Mouse (Mus musculus) frontal cortex, postnatal 10 days (tissue): ENCODE data around the gene Nfe2l2.
A peak's percentile ranks its signal among the peaks of the same experiment; 100 is the strongest.

ENCODE experiments used
- DNase-seq, 2 experiments: peaks; one replicate each; pipeline ENCODE4 v3.0.0; 2022; ENCODE audit warnings: low spot score in 2 of 2, mixed read lengths in 1 of 2

The Nfe2l2 gene

DNA sequence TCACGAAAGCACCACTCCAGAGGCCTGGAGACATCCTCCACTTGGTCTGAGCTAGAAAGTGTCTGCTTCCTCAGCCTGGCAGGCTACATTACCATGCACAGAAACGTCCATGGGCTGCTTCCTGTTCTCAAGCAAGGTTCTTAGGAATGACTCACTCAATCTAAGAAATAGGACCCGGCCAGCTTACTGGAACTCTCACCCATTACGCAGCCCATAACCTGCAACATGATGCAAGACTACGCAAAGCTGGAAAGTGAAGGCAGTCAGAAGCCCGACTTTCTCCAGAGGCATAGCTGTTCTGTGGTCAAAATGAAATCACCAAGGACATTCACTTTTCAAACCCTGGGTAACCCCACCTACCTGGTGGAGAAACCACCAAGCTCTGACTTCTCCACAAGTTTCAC lies 19.0 kb downstream of the Nfe2l2 start:
- no peak for DNase-seq

DNA sequence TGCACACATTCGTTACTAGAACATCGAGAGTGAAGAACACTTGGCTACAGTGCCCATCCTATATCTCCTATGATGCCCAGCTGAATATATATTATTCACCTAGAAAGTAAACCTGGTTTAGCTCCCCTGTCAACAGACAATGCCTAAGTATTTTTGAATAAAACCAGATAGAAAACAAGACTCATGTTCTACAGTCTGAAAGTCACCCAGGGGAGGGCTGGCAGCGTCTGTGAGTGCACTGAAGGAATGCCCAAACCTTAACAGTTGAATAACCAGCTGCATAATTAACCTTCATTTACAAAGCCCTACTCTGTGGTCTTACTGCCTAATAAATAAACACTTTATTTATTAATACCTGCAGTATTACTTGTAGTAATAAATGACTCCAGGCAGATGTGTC lies 19.9 kb downstream of the Nfe2l2 start:
- DNase-seq: no peak

DNA sequence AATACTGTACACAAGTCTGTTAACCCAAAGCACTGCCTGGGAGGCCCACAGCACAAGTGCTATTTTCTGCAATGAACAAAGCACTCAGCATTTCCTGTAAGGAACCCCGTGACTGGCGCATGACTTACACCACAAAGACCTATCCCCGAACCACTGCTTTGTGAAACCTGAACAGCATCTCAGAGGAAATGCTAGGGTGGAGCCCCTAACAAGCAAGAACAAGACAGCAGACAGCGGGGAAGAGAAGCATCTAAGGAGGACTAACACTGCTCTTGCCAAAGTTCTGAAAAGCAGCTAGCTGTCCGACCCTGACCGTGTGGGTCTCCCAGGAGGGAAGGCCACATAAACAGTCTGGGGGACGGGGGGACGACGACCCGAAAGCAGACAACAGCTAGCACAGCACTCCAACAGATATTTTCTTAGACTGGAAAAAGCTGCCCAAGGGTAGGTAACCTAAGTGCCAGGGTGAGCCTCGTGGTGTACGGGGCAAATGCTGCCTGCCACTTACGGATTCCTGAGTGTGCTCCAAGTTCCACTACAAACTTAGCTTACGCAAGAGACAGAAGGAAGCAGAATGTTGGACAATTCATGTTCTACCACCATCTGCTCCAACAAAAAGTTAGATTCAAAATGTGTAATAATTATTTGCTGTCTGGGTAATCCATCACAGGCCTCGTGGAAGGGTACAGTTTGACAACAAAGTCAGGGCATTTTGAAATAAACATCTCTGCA lies 21.3 kb downstream of the Nfe2l2 start:
- DNase-seq: peak in 1 of 2 experiments; percentile 24

DNA sequence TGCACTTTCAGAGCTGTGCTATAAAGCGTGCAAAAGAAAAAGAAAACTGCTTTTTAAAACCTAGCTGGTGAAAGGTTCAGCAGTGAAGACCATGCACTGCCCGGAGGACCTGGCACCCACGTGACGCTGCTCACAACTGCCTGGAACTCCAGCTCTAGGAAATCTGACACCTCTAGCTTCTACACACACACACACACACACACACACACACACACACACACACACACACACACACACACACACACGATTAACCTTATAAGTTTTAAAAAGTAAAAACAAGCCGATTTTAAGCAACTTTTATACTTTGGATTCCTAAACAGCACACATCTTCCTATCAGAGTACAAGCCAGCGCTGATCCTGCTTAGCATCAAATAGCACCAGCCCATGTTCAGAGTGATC lies 23.0 kb downstream of the Nfe2l2 start:
- no peak for DNase-seq

DNA sequence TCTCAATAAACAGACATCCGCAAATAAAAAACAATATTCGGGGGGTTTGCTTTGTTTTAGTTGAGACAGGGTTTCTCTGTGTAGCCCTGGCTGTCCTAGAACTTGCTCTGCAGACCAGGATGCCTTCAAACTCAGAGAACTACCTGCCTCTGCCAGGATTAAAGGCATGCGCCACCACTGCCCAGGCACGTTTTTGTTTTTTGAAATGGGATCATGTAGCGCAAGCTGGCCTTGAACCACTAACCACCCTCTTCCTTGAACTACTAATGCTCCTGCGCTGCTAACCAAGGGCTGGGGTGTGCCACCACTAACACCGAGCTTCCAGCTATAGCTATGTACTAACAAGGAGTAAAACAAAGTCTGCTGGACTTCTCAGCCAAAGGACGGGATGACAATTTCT lies 24.5 kb downstream of the Nfe2l2 start:
- DNase-seq: no peak

DNA sequence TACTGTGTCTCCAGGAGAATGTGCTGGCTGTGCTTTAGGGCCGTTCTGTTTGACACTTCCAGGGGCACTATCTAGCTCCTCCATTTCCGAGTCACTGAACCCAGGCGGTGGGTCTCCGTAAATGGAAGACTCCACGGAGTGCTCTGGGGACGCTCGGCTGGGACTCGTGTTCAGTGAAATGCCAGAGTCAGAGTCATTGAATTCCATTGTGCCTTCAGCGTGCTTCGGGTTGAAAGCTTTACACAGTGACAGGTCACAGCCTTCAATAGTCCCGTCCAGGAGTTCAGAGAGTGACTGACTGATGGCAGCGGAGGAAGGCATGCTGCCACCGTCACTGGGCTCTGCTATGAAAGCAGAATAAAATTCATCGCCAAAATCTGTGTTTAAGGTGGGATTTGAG lies 27.9 kb downstream of the Nfe2l2 start:
- DNase-seq: no peak

DNA sequence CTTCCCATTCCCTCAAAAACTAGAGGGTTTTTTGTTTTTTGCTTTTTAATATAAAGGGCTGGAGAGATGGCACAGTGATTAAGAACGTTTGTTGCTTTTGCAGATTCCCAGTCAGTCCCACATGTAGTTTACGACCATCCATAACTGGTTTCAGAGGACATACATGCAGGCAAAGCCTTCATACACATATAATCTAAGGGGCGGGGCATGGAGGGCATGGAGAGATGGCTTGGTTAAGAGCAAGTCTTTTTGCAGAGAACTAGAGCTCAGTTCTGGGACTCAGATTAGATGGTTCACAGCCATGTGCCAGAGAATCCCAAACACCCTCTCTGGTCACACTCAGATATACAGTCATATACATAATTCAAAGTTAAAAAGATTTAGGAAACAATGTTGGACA lies 31.9 kb downstream of the Nfe2l2 start:
- DNase-seq: no peak

DNA sequence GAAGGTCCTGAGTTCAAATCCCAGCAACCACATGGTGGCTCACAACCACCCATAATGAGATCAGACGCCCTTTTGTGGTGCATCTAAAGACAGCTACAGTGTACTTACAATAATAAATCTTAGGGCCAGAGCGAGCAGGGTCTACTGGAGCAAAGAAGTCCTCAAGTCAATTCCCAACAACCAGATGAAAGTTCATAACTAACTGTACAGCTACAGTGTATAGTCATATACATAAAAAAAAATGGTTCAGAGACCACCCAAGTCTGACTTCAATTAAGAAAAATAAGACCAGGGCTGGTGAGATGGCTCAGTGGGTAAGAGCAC lies 33.1 kb downstream of the Nfe2l2 start:
- DNase-seq: no peak

DNA sequence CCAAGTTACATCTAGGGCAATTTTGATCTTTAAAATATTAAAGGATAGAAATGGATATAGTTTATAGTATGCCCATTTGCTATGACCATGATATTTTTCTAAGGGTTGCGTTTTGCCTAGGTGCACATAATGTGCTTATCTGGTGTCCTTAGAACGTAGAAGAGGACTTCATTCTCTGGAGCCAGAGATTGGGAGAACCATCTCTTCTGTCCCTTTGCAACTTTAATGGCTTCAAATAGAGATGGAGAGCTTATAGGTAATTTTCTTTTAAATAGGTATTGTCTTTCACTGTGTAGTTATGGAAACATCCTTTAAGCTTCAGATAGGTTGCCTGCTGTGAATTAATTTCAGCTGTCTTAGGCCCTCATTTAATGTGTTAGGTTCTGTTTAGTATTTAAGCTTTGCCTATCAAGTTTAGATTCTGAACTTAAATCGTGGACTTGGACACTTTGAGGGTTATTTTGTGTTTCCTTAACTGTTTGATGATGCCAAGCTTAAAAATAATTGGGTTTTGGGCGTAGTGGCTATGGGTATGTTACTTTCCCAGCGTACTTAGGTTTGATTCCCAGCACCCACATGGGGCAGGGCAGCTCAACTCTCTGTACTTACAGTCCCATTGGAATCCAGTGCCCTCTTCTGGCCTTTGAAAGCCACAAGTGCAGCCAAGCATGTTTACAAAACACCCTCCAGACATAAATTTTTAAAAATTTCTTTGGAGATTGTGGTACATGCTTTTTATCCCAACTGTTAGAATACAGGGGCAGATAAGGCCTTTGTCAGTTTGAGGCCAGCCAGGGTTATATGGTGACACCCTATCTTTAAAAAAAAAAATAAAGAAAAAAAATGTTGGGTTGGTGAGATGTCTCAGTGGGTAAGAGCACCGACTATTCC lies 33.8 kb downstream of the Nfe2l2 start:
- no peak for DNase-seq

DNA sequence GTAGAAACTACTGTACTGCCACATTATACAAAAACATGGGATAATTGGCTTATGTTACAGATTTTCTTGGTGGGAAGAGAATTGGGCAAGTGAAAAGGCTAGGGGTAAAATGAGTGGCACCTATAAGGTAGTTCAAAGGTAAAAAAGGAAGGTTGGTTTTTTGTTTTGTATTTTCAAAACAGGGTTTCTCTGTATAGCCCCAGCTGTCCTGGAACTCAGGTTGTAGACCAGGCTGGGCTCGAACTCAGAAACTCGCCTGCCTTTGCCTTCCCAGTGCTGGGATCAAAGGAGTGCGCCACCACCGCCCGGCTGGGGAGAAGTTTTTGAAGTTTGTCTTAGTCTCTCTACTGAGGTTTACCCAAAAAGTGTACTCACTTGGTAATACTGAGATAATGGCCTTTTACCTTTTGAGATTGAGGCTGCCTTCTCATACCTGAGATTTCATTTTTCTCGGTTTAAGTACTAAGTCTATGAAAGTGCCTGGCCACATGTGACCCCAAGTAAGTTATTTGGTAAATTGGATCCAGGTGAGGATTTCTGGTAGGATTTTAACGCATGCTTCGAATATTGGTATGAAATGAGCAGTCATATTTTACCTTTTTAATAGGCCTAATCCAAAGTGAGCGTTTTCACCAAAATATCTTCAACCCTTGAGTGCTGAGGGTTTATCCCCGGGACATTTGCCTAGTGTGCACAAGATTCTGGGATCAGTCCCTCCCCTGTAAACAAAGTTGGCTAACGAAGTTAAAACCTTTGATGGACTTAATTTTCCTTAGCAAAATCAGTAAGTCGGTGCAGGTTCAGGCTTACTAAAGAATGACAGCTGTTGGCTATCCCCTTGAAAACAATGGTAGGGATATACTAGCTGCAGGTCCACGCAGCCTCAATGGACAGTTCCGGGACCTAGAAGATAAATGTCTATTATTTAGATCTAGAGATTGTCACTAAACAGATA lies 34.7 kb downstream of the Nfe2l2 start:
- DNase-seq: no peak

DNA sequence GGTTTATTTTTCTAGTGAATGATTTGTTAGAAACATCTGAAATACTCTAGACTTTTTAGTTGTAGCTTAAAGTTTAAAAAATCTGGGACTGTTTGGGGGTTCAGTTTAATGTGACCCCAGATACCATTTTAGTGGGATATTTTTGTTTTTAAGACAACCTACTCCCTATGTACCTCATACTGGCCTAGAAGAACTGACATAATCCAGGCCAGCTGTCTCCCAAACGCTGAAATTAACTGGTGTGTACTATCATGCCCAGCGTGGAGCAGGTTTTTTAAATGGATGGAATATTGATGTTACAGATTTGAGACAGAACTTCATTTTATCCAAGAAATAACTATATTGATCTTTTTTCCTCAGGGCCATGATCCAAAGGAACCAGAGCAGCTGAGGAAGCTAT lies 43.3 kb downstream of the Nfe2l2 start:
- no peak for DNase-seq

DNA sequence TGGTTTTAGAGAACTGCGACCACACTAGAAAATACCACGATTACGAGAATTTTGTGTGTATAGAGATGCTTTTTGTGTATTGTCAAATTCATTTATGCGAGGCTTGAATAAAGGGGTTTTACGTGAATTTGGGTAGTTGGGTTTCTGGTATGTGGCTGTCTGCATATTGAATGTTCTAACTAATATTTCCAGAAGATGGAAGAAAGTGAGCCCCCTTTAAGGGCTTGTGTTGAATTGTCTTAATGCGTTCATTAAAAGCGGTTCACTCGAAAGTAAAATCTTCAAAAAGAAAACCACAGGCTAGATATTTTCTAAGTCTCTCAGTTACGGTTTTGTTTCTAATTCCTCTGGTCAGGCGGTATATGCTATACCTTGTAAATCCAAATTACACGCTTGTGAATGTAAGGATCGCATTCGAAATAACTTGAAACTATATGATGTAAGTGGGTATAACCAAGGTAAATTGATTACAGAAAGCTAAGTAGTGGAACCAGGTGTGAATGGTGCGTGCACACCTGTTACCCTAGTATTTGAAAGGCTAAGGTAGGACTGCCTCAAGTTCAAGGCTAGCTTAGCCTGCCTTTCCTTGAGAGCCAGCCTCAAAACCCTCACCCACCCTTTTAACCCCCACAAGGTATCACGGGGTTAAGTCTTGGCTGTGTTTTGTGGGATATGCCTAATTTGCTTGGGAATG lies 44.0 kb downstream of the Nfe2l2 start:
- no peak for DNase-seq

DNA sequence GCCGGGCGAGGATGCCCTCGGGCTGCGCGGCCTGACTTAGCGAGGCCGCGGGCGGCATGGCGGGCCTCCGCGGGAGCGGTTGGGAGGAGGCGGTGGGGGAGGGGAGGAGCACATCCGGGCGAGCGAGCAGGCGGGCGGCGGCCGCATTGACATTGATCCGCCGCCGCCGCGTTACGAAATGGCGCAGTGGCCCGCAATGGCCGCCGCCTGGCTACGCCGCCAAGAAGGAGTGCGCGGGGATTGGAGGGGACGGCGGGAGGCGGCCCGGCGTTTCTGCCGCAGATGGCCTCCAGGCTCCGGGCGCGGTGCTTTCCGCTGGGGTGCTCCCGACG lies 44.8 kb downstream of the Nfe2l2 start:
- peak; percentile 84 to 89 for DNase-seq

DNA sequence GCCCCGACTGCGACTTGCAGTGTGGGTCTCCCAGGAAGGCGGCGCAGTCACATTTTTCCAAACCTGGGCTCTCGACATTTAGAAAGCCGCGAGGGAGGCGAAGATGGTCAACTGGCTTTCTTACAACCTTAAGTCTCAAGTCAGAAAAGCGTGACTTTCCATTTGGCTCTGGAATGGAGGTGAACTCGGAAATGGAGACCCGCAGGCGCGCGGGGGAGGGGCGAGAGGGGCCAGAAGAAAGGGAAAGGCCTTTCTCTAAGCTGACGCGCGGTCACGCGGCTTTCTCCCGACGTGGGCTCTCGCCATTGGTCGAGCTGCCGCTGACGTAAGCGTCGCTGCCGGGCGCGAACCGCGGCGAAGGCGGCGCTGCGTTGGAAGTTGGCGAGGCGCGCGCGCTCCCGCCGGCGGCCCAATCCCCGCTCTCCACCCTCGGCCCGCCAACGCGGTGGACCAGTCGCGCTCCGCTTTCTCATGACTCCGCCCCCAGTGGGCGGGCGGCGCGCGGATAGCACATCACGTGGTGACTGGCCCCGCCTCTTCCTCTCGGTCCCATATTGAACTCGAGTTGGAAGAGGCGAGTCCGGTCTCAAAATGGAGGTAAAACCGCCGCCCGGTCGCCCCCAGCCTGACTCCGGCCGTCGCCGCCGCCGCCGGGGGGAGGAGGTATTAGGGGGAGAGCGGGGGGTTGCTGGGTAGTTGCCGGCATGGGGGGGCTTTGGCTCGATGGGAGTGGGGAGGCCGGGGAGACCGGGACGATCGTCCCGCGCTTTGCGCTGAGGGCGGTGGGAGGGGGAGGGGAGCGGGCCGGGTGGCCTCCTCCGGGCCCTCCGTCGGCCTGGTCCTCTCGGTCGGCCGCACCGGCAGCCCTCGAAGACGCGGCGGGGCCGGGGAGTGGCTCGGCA lies 45.5 kb downstream of the Nfe2l2 start, which contains the start of gene Hnrnpa3:
Hnrnpa3 (plus strand) TSS at position 535 of the 902 bp plus-strand sequence.
- DNase-seq: peak; percentile 99

DNA sequence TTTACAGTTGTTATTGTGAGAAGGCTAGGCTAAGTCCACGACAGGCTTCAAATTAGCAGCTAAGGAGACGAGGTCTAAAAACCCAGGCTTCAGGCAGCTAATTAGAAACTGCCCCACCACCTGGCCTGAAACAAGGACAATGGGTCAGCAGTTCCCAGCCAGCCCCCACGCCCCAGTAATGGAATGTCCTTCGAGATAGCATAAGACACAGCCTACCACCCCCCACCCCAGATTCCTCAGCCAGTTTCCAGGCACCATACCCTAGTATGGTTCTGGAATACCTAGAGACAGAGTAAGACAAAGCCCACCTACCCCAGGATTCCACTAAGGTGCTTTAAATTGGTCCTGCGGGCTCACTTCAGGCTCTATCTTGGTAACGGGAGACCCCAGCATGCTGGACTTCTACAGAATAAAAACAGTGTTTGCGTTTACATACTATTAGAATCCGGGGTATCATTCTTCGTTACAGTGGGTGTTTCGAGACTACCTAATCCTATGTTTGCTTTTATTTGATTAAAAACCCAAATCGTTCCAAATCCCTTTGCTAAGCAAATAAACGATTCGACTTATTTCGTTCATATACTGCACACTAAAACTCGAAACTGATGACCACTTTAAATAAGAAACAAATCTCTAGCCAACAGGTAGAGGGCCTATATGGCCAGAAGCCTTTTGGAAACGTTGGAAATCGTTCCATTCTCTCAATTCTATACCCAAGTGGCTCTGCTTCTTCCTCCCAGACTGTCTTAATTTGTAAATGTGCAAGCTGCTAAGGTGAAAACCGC lies 46.3 kb downstream of the Nfe2l2 start:
- DNase-seq: no peak

DNA sequence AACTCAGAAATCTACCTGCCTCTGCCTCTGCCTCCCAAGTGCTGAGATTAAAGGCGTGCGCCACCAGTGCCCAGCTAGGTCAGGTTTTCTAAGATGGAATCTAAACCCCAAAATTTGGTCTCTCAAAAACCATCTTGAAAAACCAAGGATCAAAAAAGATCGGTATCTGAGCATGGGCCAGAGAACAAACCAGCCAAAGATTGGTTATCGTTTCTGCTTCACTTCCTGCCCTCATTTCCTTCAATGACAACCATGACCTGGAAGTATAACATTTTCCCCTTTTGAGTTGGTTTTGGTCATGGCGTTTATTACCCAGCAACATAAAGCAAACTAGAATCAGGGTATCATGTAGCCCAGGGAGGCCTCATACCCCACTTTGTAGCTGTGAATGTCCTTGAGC lies 47.5 kb downstream of the Nfe2l2 start:
- no peak for DNase-seq

DNA sequence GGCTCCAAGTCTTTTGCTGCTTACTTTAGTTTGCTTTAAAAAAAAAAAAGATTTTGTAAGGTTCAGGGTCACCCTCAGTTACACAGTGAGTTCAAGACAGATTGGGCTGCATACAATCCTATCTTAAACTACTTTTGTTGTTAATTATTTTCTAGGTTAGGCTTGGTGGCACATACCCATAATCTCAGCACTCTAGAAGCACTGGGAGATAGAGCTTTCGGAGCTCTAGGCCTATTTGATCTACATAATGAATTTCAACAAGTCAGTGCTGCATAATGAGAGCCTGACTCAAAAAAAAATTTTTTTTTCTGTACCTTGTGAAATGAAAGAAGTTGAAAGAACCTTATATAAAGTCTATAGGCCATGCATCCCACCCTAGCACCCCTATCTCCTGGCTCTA lies 49.8 kb downstream of the Nfe2l2 start:
- DNase-seq: no peak

DNA sequence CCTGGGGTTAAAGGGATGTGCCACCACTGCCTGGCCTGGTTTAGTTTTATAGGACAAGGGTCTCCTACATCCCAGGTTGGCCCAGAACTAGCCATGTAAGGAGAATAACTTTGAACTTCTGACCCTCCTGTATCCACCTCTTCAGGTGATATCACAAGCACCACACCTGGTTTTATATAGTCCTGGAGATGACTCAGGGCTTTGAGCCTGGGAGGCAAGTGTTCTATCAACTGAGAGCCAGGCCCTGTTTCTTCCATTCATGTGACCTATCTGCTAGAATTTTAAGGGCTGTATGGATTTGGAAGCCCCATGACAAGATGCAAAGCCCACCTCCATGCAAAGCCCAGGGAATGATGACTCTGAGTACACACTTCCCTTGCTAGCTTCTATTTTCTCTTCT lies 51.3 kb downstream of the Nfe2l2 start:
- no peak for DNase-seq

DNA sequence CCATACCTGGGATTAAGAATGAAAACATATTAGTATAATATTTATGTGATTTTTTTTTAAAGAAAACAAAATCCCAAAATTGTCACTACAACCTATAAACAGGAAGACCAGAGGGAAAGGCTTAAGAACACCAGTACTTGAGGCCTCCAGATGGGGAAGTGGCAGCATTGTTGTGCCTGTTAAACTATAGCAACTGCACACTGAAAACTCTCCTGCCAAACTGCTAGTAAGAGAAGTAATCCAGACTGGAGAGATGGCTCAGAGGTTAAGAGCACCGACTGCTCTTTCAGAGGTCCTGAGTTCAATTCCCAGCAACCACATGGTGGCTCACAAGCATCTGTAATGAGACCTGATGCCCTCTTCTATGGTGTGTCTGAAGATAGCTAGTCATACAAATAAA lies 54.0 kb downstream of the Nfe2l2 start:
- no peak for DNase-seq

DNA sequence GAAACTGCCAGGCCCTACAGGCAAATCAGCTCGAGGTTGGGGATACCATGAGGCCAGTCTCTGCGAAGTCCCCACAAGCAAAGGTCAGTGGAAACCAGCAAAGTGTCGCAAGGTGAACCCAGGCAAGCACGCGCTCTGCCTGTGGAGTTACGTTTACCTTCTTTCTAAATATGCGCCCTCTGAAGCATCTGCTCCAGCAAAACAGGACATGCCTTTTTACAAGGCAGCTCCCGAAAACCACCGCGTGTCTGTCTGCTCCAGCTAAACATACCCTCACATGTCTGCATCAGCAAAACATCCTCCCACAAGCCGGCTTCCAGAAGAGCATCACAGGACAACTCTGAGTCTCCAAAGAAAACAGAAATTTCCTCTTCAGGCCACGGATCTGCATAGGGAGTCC lies 59.2 kb downstream of the Nfe2l2 start:
- no peak for DNase-seq
